Mouse (Mus musculus): Measurements from ENCODE around the gene Kcng1.

GRCm38 (mm10) chr2:168253822-168254221, 27.7 kb downstream of the Kcng1 start:
- TF ChIP-seq CTCF (IDR thresholded peaks at IDR 0.05; ENCODE audit: low read depth) (no peak), EP300 (IDR thresholded peaks at IDR 0.05; ENCODE audit: low read depth) (no peak)

Data from heart, postnatal 0 days (tissue).